Mouse (Mus musculus) heart, postnatal 0 days (tissue): ENCODE measurements around the gene Lmf1. TPM values are rescaled to one million over a fixed set of nuclear protein-coding genes. Genes with fewer than 3 reads are reported as not detected.

Source experiments
- ATAC-seq: fragments of 200-750 bp; cut with Nextera tagmentation; 2 replicates; pipeline ENCODE4 v1.8.0; 2017; ENCODE audit warnings: low read depth, moderate number of reproducible peaks, moderate library complexity; ENCODE audit not compliant: insufficient read depth
- DNase-seq: peaks from one replicate; pipeline ENCODE4 v3.0.0-alpha.2; 2016; ENCODE audit warnings: low spot score
- H3K27ac ChIP-seq: fragments of 300-500 bp; sonication (generic); 2 replicates; pipeline ENCODE4 v1.5.1; 2014; ENCODE audit warnings: low read depth, mild to moderate bottlenecking
- H3K27me3 ChIP-seq: fragments of 300-500 bp; sonication (generic); 2 replicates; pipeline ENCODE4 v1.6.1; 2014; ENCODE audit warnings: low read length, mixed read lengths; ENCODE audit not compliant: control insufficient read depth, insufficient read depth
- H3K36me3 ChIP-seq: fragments of 300-500 bp; sonication (generic); replicated peaks from 2 replicates; pipeline ENCODE4 v1.6.1; 2014; ENCODE audit warnings: low read length, mixed read lengths; ENCODE audit not compliant: control insufficient read depth, insufficient read depth
- H3K4me1 ChIP-seq: fragments of 300-500 bp; sonication (generic); 2 replicates; pipeline ENCODE4 v1.6.1; 2014; ENCODE audit warnings: antibody characterized with exemption; ENCODE audit not compliant: control insufficient read depth, insufficient read depth
- H3K4me2 ChIP-seq: fragments of 300-500 bp; sonication (generic); 2 replicates; pipeline ENCODE4 v1.6.1; 2014; ENCODE audit warnings: low read depth, mild to moderate bottlenecking, low read length, moderate library complexity
- H3K4me3 ChIP-seq: fragments of 300-500 bp; sonication (generic); 2 replicates; pipeline ENCODE4 v1.5.1; 2014; ENCODE audit warnings: low read depth, low read length
- H3K9ac ChIP-seq: fragments of 300-500 bp; sonication (generic); replicated peaks from 2 replicates; pipeline ENCODE4 v1.6.1; 2014; ENCODE audit warnings: low read depth, low read length, mixed read lengths
- H3K9me3 ChIP-seq: fragments of 300-500 bp; sonication (generic); replicated peaks from 2 replicates; pipeline ENCODE4 v1.6.1; 2016; ENCODE audit warnings: low read length; ENCODE audit not compliant: control insufficient read depth
- CTCF ChIP-seq: IDR thresholded peaks from 2 replicates; pipeline ENCODE4 v1.5.1; 2016; ENCODE audit warnings: antibody characterized with exemption, control low read depth, low read depth
- EP300 ChIP-seq: IDR thresholded peaks from 2 replicates; pipeline ENCODE4 v1.6.1; 2016; ENCODE audit warnings: antibody characterized with exemption, low read depth
- WGBS: fragments of 180-500 bp; shearing (Covaris S2); extraction: QIAGEN DNeasy Blood & Tissue Kit; methylation state at CpG from one replicate; pipeline ENCODE4 v1.1.7; 2014; 5-methylcytosine and 5-hydroxymethylcytosine counted together
- polyA plus RNA-seq: library from polyadenylated mRNA; unstranded; fragments of >200 nt; fragmentation: Nextera tagmentation; extraction: Ambion mirVana; gene quantifications from 2 replicates; pipeline ENCODE4 v1.2.1, GENCODE M21; 2015
- total RNA-seq: library from RNA; depleted of rRNA; stranded (reverse); fragments of >200 nt; gene quantifications from 2 replicates; pipeline ENCODE4 v1.2.3, GENCODE M21; 2014; ENCODE audit warnings: low replicate concordance

Lmf1 gene
- total and polyA plus RNA-seq, 2 experiments from 2014 or later, result 30.6 to 44.9 TPM

DNA sequence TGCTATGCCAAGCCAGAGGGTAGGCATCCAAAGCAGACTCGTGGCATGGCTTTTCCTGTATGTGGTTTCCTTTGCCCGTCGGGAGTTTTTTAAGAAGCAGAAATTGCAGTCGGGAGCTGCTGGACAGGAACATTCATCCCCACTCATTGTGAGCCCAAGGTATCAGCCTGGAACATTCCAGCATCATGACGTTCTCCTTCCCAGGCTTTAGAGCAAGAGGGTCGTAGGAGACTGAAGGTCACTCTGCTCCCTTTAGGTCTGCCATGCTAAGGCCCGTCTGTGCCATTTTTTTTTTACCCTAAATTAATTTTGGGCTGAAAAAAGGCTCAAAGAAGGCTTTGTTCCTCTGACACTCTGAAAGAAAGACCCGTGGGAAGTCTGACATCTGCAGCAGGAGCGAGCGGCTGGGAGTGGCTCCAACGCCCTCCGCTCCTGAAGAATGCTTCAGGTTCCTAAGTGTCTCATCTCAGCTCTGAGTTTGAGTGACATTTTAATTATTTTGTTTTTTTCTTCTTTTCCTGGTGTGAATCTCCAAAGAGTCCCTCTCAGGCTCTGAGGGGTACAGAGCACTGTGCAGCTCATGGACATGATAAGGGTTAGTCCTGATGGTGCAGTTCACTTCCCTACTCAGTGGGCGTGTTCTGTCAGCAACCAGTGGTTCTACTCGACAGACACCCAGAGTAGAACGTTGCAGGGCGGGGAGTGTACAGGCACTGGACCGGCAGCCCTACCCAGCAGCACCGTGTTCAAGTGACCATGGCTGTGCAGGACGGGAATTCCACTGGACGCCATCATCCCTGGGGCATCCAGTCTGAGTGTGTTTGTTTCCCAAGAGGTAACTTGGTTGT, 47.5 kb downstream of the Lmf1 start:
- Histone ChIP-seq H3K36me3 (no peaks in the 10 kb centered on the region), H3K4me3 (no peak overlapping the region), H3K9ac (no peak overlapping the region), H3K4me1 (peaks cover 11% of the 10 kb centered on the region; the same call in 1 of the 2 replicates), H3K27ac (0 out of 2 replicates have a peak overlapping the region, but pooled peaks have one; percentile 36), H3K27me3 (no peaks in the 10 kb centered on the region), H3K9me3 (no peaks in the 10 kb centered on the region), H3K4me2 (no peak overlapping the region)
- WGBS, result 41% methylated on average over 20 of the region's 20 CpGs
- TF ChIP-seq EP300 (no peak), CTCF (no peak)
- peak; percentile 30 for DNase-seq
- peak; percentile 75 for ATAC-seq

DNA sequence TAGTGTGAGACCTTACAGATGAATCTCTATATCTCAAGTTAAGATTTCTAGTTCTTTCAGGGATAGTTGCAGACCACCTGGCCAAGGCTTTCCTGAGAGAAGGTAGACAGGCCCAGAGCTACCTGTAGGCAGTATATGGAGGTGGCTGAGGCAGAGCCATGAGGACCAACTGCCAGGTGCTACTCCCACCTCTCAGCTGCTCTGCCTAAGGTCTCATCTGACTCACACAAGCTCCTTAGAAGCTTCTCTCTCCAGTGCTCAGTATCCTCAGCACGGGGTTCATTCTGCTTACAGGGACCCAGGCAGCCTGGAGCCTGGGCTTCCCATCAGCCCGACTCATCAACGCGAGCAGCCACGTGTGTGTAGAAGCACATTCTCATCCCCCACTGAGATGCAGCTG, 51.4 kb downstream of the Lmf1 start:
- Histone ChIP-seq H3K36me3 (peaks cover 13% of the 10 kb centered on the region), H3K4me1 (peaks cover 11% of the 10 kb centered on the region; the same call in 1 of the 2 replicates), H3K4me2 (no peak overlapping the region), H3K4me3 (no peak overlapping the region), H3K9me3 (no peaks in the 10 kb centered on the region), H3K27me3 (no peaks in the 10 kb centered on the region), H3K27ac (no peak overlapping the region), H3K9ac (no peak overlapping the region)
- no peak for TF ChIP-seq EP300
- no peak for TF ChIP-seq CTCF
- WGBS, result 79% methylated on average over 5 of the region's 5 CpGs
- DNase-seq (no peak), ATAC-seq (no peak)

DNA sequence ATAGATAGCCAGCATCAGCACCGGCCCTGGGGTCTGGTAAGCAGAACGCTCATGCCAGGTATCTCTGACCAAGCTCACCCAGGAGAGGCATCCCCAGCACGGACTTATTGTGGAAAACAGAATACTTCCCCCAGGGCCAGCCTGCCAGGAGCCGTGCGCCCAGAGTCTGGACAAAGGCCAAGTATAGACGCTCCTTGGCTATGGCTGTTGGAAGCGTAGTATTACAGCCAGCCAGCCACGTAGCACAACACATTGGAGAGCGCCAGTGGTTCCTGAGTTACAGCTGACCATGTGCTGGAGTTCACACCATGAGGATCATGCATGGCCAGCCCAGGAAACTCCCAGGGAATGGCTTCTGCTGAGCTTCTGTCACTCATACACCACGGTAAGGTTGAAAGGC, 55.2 kb downstream of the Lmf1 start:
- Histone ChIP-seq H3K4me2 (no peak overlapping the region), H3K27ac (no peak overlapping the region), H3K4me3 (no peak overlapping the region), H3K36me3 (peaks cover 18% of the 10 kb centered on the region), H3K9ac (no peak overlapping the region), H3K27me3 (no peaks in the 10 kb centered on the region), H3K4me1 (no peaks in the 10 kb centered on the region), H3K9me3 (no peaks in the 10 kb centered on the region)
- DNase-seq (peak; percentile 62), ATAC-seq (peak; percentile 75)
- TF ChIP-seq CTCF, result no peak
- TF ChIP-seq EP300, result no peak
- WGBS, result 49% methylated on average over 10 of the region's 10 CpGs

DNA sequence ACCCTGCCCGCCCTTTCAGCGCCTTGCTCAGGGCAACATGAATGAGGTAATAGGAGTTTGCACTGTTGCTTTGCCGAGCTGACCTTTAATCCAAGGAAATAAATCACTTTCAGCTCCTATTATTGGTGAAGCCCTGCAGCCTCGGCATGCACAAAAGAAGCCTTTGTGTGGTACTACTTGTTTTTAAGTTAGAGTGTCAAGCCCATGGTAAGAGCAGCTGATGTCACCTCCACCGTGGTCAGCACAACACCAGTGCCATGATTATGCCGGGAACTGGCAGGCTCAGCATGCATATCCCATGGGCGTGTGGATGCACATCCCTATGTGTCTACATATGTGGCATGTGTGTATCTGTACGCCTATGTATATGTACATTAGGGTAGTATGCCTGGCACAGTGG, 56.5 kb downstream of the Lmf1 start:
- WGBS, result 82% methylated on average over 8 of the region's 8 CpGs
- H3K36me3 ChIP-seq, result peaks cover 18% of the 10 kb centered on the region
- H3K9ac ChIP-seq, result no peak overlapping the region
- no peaks in the 10 kb centered on the region for H3K4me1 ChIP-seq
- H3K4me2 ChIP-seq, result no peak overlapping the region
- no peaks in the 10 kb centered on the region for H3K27me3 ChIP-seq
- DNase-seq (no peak), ATAC-seq (no peak)
- no peak overlapping the region for H3K4me3 ChIP-seq
- H3K27ac ChIP-seq, result no peak overlapping the region
- H3K9me3 ChIP-seq, result no peaks in the 10 kb centered on the region
- TF ChIP-seq EP300, result no peak
- no peak for TF ChIP-seq CTCF

DNA sequence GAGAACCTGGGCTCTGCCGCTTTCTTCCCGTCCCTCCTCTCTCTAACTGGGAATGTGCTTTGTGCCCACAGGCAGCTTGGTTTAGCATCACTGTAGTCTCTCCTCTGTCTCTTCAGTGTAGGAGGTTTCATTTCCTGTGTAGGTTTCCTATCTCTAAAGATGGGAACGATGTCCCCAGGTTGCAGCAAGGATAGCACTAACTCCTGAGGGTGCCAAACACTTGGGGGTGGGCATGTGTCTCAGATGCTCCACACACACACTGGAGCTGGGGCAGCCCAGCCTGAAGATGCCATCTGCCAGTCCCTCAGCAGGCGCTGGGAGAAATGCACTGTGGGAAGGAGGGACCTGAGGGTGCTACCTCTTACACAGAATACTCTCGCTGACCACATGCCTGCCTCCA, 56.9 kb downstream of the Lmf1 start:
- TF ChIP-seq EP300, result no peak
- TF ChIP-seq CTCF, result no peak

DNA sequence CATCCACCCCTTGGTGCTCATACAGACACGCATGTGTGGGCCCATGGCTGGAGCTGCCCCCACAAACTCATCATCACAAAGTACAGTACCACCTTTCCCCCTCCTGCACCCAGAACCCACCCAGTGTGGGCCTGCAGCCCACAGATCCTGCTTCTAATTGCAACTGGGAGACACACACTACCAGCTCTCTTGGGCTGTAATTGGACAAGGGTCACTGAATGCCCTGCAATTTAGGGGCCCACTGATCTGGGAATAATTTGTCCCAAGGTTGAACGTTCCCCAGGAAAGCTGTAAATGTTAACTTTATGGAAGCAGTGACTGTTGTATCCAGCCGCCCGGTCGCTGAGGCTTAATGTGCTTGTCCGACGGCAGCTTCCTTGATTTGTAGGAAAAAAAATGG, 59.1 kb downstream of the Lmf1 start:
- Histone ChIP-seq H3K9ac (no peak overlapping the region), H3K27ac (no peak overlapping the region), H3K27me3 (no peaks in the 10 kb centered on the region), H3K4me1 (no peaks in the 10 kb centered on the region), H3K4me3 (no peak overlapping the region), H3K9me3 (no peaks in the 10 kb centered on the region), H3K4me2 (no peak overlapping the region), H3K36me3 (peaks cover 5% of the 10 kb centered on the region; the same call in 1 of the 2 replicates)
- TF ChIP-seq CTCF, result no peak
- TF ChIP-seq EP300, result no peak
- no peak for DNase-seq
- no peak for ATAC-seq
- WGBS, result 96% methylated on average over 7 of the region's 7 CpGs

More for the DNA sequence above, 56.9 kb downstream of the Lmf1 start:
- Histone ChIP-seq H3K4me1 (no peaks in the 10 kb centered on the region), H3K4me2 (no peak overlapping the region), H3K27me3 (no peaks in the 10 kb centered on the region), H3K4me3 (no peak overlapping the region), H3K27ac (no peak overlapping the region), H3K9me3 (no peaks in the 10 kb centered on the region), H3K36me3 (peaks cover 18% of the 10 kb centered on the region), H3K9ac (no peak overlapping the region)
- WGBS, result 85% methylated on average over 5 of the region's 5 CpGs
- ATAC-seq (no peak), DNase-seq (no peak)
